Mouse (Mus musculus): ENCODE measurements around the gene Cox6a1.

GRCm38 (mm10) chr5:115340577-115341313, 8.0 kb downstream of the Cox6a1 start, which contains the start of the genes Gatc and Triap1:
- no peak for TF ChIP-seq CTCF (IDR thresholded peaks at IDR 0.05; ENCODE audit: insufficient read depth, low read depth, low read length)
- TF ChIP-seq POLR2A (IDR thresholded peaks at IDR 0.05; ENCODE audit: insufficient read depth, low read depth, low read length): peak; percentile 61; the same call in 1 of the 2 replicates
